Mouse (Mus musculus) lung, postnatal 0 days (tissue): ENCODE measurements around the gene Epb41. TPM values are rescaled to one million over a fixed set of nuclear protein-coding genes. Genes with fewer than 3 reads are reported as not detected.

Experiments used
- ATAC-seq: fragments of 200-750 bp; cut with Nextera tagmentation; 2 replicates; pipeline ENCODE4 v1.8.0; 2017; ENCODE audit warnings: moderate library complexity
- DNase-seq: peaks from one replicate; pipeline ENCODE4 v3.0.0-alpha.2; 2016; ENCODE audit warnings: low spot score
- H3K27ac ChIP-seq: fragments of 300-500 bp; sonication (generic); 2 replicates; pipeline ENCODE4 v1.5.1; 2014; ENCODE audit warnings: antibody characterized with exemption, mild to moderate bottlenecking, low read length, mixed read lengths
- H3K27me3 ChIP-seq: fragments of 300-500 bp; sonication (generic); replicated peaks from 2 replicates; pipeline ENCODE4 v1.6.1; 2014; ENCODE audit warnings: low read length, mixed read lengths; ENCODE audit not compliant: insufficient read depth
- H3K36me3 ChIP-seq: fragments of 300-500 bp; sonication (generic); 2 replicates; pipeline ENCODE4 v1.6.1; 2014; ENCODE audit warnings: low read length, mixed read lengths; ENCODE audit not compliant: insufficient read depth
- H3K4me1 ChIP-seq: fragments of 300-500 bp; sonication (generic); 2 replicates; pipeline ENCODE4 v1.6.1; 2014; ENCODE audit warnings: antibody characterized with exemption, low read depth, low read length, mixed read lengths; ENCODE audit not compliant: insufficient read depth
- H3K4me2 ChIP-seq: fragments of 300-500 bp; sonication (generic); replicated peaks from 2 replicates; pipeline ENCODE4 v1.6.1; 2014; ENCODE audit warnings: low read depth, mild to moderate bottlenecking, low read length, moderate library complexity, mixed read lengths
- H3K4me3 ChIP-seq: fragments of 300-500 bp; sonication (generic); 2 replicates; pipeline ENCODE4 v1.5.1; 2014; ENCODE audit warnings: low read depth, low read length
- H3K9ac ChIP-seq: fragments of 300-500 bp; sonication (generic); replicated peaks from 2 replicates; pipeline ENCODE4 v1.6.1; 2014; ENCODE audit warnings: low read depth, mild to moderate bottlenecking
- H3K9me3 ChIP-seq: fragments of 300-500 bp; sonication (generic); 2 replicates; pipeline ENCODE4 v1.6.1; 2016; ENCODE audit warnings: low read length, mixed read lengths
- CTCF ChIP-seq: IDR thresholded peaks from 2 replicates; pipeline ENCODE4 v1.5.1; 2016; ENCODE audit warnings: antibody characterized with exemption, mild to moderate bottlenecking
- EP300 ChIP-seq: IDR thresholded peaks from 2 replicates; pipeline ENCODE4 v1.6.1; 2016; ENCODE audit warnings: antibody characterized with exemption, mild to moderate bottlenecking, control low read depth
- WGBS: fragments of 180-500 bp; shearing (Covaris S2); extraction: QIAGEN DNeasy Blood & Tissue Kit; methylation state at CpG from one replicate; pipeline ENCODE4 v1.1.7; 2014; 5-methylcytosine and 5-hydroxymethylcytosine counted together
- polyA plus RNA-seq: library from polyadenylated mRNA; unstranded; fragments of >200 nt; fragmentation: Nextera tagmentation; extraction: Ambion mirVana; gene quantifications from 2 replicates; pipeline ENCODE4 v1.2.1, GENCODE M21; 2015

Epb41 gene
- polyA plus RNA-seq, 1 experiment from 2014 or later = 29.9 TPM

GRCm38 (mm10) chr4:132067938-132068235 is 7.2 kb downstream of the Epb41 start:
- Histone ChIP-seq H3K4me3 (no peak overlapping the region), H3K9me3 (no peaks in the 10 kb centered on the region), H3K27me3 (no peaks in the 10 kb centered on the region), H3K27ac (no peak overlapping the region), H3K4me2 (no peak overlapping the region), H3K4me1 (peaks cover 8% of the 10 kb centered on the region; the same call in 1 of the 2 replicates), H3K36me3 (no peaks in the 10 kb centered on the region), H3K9ac (no peak overlapping the region)
- DNase-seq (no peak), ATAC-seq (no peak)
- WGBS = 44% methylated on average over 2 of the region's 2 CpGs
- TF ChIP-seq EP300 (no peak), CTCF (no peak)

GRCm38 (mm10) chr4:132067112-132067937 is 7.8 kb downstream of the Epb41 start:
- ATAC-seq (no peak), DNase-seq (no peak)
- peaks cover 8% of the 10 kb centered on the region; the same call in 1 of the 2 replicates for H3K4me1 ChIP-seq
- no peak overlapping the region for H3K4me2 ChIP-seq
- H3K36me3 ChIP-seq = no peaks in the 10 kb centered on the region
- no peaks in the 10 kb centered on the region for H3K27me3 ChIP-seq
- H3K27ac ChIP-seq = no peak overlapping the region
- no peak overlapping the region for H3K4me3 ChIP-seq
- no peak overlapping the region for H3K9ac ChIP-seq
- WGBS = 86% methylated on average over 14 of the region's 14 CpGs
- TF ChIP-seq CTCF (no peak), EP300 (no peak)
- no peaks in the 10 kb centered on the region for H3K9me3 ChIP-seq

GRCm38 (mm10) chr4:132066101-132066773 is 8.9 kb downstream of the Epb41 start:
- Histone ChIP-seq H3K4me2 (no peak overlapping the region), H3K9me3 (no peaks in the 10 kb centered on the region), H3K4me1 (peaks cover 8% of the 10 kb centered on the region; the same call in 1 of the 2 replicates), H3K27me3 (no peaks in the 10 kb centered on the region), H3K4me3 (no peak overlapping the region), H3K36me3 (no peaks in the 10 kb centered on the region), H3K9ac (no peak overlapping the region; the same call in 1 of the 2 replicates), H3K27ac (no peak overlapping the region)
- 45% methylated on average over 10 of the region's 10 CpGs for WGBS
- ATAC-seq (no peak), DNase-seq (peak; percentile 11)
- TF ChIP-seq CTCF (no peak), EP300 (peak; percentile 28; the same call in 1 of the 2 replicates)

- ATAC-seq = no peak; the same call in 1 of the 2 replicates
- 61% methylated on average over 3 of the region's 3 CpGs for WGBS
Measured at GRCm38 (mm10) chr4:132065578-132065977, 9.5 kb downstream of the Epb41 start.

GRCm38 (mm10) chr4:132064550-132064949 is 10.6 kb downstream of the Epb41 start:
- Histone ChIP-seq H3K27ac (no peak overlapping the region), H3K27me3 (no peaks in the 10 kb centered on the region), H3K4me1 (peaks cover 8% of the 10 kb centered on the region; the same call in 1 of the 2 replicates), H3K36me3 (no peaks in the 10 kb centered on the region), H3K9me3 (no peaks in the 10 kb centered on the region), H3K4me3 (no peak overlapping the region), H3K9ac (no peak overlapping the region), H3K4me2 (no peak overlapping the region)
- WGBS = 72% methylated on average over 5 of the region's 5 CpGs
- TF ChIP-seq EP300 = no peak
- TF ChIP-seq CTCF = no peak
- peak; percentile 10 for DNase-seq
- ATAC-seq = no peak

More at GRCm38 (mm10) chr4:132065578-132065977, 9.5 kb downstream of the Epb41 start:
- Histone ChIP-seq H3K27ac (no peak overlapping the region), H3K9me3 (no peaks in the 10 kb centered on the region), H3K9ac (no peak overlapping the region; the same call in 1 of the 2 replicates), H3K4me3 (no peak overlapping the region), H3K27me3 (no peaks in the 10 kb centered on the region), H3K4me1 (peaks cover 8% of the 10 kb centered on the region; the same call in 1 of the 2 replicates), H3K36me3 (no peaks in the 10 kb centered on the region), H3K4me2 (no peak overlapping the region)
- TF ChIP-seq CTCF (no peak), EP300 (no peak)
- no peak for DNase-seq
